Mouse (Mus musculus): ENCODE measurements around the gene Pgs1.

Pgs1 gene

DNA sequence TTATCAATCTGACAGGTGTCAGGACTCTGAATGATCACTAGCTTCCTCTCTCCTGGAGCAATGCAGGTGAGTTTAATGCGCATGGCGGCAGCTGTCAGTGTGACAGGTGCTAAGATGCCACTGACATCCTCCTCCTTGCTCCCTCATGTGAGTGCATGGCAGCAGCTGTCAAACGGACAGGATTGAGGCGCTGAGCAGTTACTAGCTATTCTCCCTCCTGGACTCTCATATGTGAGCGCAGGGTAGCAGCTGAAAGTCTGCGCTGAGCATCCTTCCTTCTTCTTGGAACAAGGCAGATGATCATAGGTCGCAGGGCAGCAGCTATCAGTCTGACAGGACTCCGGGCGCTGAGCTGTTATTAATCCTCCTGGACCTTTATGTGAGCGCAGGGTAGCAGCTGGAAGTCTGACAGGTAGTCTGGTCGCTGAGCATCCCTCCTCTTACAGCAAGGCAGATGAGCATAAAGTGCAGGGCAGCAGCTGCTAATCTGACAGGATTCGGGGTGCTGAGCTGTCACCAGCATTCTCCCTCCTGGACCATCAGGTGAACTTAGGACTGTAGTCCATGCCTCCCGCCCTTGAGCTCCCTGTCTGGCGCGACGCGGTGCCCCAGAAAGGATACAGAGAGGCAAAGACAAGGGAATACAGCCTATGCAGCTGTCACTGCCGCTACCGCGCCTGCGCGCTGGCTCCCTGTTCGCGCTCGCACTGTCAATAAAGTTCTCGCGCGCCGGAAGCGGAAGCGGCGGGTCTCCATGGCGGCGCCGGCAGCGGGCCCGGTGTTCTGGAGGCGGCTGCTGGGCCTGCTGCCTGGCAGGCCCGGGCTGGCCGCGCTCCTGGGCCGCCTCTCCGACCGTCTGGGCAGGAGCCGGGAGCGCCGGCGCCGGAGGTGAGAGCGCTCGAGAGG is at the start of gene Pgs1:
TSS of gene Pgs1 (plus strand) at position 167 of the 906 bp plus-strand sequence.
- no peak for DNase-seq (ENCODE audit: low read depth)

DNA sequence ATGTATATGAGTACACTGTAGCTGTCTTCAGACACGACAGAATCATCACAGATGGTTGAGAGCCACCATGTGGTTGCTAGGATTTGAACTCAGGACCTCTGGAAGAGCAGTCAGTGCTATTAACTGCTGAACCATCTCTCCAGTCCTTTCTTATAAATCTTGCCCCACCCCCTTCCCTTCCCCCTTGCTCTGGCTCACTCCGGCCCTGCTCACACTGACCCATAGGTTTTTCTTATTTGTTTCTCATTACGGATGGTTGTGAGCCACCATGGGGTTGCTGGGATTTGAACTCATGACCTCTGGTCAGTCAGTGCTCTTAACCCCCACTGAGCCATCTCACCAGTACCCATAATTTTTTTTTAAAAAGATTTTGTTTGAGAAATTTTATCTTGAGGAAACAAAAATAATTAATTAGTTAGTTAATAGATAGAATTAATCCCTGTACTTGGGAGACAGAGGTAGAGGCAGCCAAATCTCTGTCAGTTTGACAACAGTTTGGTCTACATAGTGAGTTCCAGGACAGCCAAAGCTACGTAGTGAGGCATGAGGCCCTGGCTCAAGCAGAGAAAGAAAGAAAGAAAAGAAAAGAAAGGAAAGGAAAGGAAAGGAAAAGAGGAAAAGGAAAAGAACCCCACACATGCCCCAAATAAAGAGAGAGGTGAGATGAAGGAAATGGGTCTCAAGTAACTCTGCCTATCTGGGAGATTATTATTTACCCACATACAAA is 46.9 kb upstream of the Pgs1 start:
- DNase-seq (ENCODE audit: low read depth): no peak

DNA sequence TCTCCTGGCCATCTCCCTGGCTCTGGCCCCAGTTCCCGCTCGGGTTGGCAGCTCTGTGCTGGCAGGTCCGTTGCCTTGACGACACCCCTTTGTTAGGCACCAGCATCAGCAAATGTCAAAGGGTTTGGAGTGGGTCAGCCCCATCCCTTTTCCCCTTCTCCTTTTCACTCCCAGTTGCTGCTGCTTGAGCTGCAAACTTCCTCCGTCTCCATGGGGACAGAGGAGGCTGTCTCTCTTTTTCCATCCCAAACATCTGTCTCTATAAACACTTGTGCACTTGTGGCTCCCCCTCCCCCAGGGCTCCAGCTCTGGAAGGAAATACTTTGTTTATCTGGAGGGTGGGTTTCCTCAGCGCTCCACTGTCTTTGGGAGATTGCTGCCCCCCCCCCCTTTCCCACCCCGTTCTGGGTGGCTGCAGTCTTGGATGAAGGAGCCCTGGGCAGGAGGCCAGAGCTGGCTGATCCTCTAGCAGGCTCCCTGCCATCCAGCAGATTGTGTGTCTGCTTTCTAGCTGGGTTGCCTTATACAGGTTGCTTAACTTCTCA is 46.3 kb upstream of the Pgs1 start:
- no peak for DNase-seq (ENCODE audit: low read depth)

DNA sequence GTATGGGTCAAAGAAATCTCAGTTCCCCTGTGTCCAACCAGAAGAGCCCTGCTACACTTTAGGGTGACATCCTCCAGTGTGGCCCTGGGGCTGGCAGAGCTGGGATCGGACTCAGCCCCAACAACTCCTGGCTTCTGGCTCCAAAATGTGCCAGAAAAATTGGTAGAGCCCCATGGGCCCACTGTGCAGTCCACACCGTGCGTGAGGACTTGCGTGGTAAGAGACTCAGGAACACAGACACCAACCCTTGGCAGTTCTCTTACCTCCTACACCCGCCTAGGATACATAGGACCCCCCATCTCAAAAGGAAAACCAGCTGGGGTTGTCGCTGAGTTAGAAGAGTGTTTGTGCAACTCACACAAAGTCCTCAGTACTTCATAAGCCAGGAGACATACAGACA is 45.2 kb upstream of the Pgs1 start:
- no peak for DNase-seq (ENCODE audit: low read depth)

DNA sequence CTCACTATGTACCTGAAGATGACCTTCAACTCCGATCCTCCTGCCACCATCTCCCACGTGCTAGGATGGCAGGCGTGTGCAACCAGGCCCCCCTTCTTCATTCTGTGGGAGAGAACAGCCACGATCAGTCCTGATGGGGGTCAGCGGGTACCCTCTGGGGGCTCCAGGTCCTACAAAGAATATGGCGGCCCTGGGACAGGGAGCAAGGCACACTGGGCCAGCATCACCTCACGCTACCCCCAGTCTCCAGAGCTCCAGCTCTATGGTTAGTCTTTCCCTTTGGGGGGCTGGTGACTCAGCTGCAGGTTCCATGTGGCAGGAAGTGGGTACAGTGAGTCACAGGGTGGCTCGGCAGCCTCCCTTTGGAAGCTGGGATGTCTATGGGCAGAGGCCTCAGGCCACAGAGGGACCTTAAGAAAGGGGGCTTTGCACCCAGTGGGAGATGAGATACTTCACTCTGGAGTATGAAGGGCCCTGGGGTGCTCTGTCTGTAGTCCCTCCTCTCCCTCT is 44.7 kb upstream of the Pgs1 start:
- no peak for DNase-seq (ENCODE audit: low read depth)

DNA sequence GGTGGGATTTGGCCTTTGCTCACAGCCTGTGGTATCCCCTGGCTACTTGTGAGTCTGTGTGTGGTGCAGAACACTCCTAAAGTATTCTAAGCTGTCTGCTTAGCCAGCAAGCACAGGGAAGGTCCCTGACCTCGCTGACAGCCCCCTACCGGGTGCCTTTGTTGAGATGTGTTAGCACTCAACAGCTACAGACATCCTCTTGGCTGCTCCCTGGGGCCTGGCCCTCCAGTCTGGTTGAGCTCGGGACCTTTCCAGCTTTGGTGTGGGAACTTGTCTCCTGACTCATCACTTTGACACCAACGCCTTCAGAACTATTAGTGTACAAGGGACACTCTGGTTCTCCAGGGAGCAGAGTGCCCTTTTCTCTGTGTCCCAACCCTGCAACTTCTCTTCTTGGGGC is 44.2 kb upstream of the Pgs1 start:
- DNase-seq (ENCODE audit: low read depth): no peak

DNA sequence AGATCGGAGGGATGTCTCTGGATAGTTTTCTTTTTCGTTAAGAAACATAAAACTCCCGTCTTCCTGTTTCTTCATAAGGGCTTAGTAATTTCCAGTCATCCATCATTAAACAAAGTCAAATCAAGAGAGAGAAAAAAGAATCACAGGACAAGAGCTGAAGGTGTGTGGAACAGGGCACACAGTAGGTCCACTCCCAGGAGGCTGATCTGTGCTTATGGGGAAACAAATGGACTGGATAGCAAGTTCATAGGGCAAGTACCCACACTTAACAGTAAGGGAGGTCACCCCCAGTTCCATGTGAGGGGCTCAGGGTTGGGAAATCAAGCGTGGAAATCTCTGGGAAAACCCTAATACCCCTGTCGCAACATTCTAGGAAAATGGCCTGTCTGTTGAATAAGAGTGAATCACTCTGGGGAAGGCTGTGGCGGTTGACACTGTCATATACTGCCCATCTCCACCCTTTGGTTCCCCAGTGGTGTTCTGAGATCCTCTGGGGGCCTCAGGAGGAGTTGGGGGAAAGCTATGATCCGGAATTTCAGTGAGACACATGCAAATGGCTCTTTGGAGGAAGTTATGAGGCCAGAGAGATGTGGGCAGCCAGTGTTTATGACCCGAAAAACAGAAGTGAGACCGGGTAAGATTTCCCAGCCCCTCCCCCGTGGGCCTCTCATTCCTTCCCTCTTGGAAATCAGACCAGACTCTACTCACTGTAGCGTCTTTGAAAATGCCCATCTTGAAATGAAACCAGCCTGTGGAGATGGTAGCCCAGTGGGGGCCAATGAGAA is 39.7 kb upstream of the Pgs1 start:
- no peak for DNase-seq (ENCODE audit: low read depth)

DNA sequence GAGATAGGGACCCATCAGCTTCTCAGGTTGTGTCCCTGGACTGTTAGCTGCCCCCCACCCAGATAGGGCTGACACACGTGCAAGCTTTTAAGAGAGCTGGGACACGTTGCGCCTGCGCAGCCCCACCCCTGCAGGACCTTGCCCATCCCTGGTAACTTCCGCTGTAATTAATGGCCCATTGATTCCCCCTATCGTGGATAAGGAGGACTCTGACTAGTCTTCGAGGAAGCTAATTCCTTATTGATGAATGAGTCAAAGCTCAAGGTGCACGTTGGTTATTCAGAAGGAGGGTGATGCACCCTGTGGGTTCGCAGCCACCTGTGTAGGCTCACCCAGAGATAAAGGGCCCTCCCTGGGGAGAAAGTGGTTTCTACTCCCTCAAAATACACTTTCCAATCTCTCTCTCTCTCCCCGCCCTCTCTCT is 39.1 kb upstream of the Pgs1 start:
- no peak for DNase-seq (ENCODE audit: low read depth)

DNA sequence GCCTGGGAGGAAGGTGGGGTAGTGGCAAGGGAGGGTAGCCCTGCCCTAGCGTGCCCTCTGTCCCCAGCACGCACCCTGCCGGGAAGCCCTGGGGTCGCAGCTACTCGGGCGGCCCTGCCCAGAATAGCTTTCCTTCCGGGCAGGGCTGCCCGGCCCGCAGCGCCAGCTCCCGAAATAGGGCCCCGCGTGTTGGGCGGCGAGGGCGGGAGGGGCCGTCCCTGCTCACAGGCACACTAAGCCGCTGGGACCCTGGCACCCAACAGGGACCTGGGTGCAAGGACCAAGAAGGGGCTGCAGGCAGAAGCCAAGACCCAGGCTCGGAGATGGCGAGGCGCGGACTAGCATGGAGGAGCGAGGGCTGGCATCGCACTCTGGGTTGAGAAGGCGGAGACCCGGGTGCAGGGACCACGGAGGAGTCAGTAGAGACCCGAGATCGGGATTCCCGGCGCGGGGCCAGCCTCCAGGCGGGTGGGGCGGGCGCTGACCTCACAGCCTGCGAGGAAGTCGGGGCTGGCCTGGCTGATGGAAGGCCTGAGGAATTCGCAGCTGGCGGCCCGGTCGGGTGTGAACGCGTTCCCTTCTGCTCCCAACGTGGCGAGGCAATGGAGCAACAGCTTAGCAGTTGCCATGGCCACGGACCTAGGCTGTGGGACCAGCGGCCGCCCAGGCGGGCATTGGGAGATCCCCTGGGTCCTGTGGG is 36.5 kb upstream of the Pgs1 start:
- no peak for DNase-seq (ENCODE audit: low read depth)

DNA sequence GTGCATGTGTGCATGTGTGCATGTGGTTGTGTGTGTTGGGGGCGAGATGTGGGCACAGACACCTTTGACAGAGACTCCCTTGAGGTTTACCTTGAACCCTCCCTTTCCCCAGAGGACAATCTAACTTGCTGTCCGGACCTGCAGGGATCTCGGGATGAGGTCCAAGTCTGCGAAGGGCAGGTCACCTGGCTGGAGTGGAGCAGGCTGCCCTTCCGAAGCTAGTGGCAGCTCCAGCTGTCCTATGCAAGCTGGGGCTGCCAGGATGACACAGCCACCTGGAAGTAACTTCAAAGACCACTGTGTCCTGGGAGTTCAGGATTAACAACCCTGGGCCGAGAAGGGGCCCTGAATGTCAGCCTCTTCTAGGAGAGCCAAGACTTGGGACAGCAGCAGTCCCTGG is 34.7 kb upstream of the Pgs1 start:
- no peak for DNase-seq (ENCODE audit: low read depth)

DNA sequence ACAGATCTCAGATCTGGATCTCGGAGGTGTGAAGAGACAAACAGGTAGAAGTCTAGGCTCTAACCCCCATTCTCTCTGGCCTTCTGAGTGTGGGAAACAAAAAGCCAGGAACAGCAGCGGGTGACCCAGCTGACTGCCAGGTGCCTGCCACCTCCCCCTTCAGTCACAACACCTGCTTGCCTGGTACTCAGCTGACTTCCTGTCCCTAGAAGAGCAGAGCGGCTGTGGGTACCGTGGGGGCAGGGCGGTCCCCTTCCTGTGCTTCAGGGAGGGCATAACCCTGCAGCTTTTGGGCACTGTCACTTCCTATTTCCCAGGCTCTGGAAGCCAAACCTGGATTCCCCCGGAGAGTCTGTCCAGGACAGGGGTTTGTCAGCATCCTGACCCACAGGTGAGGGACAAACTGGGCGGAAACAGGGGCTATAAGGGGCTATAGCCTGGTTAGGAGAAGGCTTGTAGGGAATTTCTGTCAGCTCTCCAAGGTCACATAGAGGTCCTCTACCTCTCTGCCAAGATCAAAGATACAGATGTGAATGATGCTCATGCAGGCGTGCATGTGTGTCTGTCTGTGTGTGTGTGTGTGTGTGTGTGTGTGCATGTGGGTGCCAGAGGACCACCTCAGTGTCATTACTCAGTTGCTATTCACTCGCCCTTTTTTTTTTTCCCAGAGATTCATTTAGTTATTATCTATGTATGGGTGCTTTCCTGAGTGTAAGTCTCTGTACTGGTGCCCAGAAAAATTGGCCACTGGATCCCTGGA is 33.7 kb upstream of the Pgs1 start:
- DNase-seq (ENCODE audit: low read depth): no peak

DNA sequence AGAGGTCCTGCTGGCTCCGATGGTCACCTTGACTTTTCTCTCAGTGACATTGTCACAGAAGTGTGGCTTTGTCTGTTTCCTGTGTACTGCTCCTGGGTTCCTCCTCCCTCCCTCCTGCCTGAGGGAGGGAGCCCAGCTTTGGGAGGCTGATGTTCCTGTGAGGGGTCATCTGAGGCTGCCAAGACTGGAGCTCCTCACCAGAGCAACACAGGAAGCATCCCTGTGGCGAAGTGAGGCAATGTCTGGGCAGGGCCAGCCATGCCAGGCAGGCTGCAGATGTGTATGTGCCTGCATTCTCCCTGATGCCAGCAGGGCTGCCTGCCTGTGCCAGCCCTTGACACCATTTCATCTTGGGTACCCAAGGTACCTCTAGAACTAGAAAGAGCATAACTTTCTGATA is 32.0 kb upstream of the Pgs1 start:
- no peak for DNase-seq (ENCODE audit: low read depth)

DNA sequence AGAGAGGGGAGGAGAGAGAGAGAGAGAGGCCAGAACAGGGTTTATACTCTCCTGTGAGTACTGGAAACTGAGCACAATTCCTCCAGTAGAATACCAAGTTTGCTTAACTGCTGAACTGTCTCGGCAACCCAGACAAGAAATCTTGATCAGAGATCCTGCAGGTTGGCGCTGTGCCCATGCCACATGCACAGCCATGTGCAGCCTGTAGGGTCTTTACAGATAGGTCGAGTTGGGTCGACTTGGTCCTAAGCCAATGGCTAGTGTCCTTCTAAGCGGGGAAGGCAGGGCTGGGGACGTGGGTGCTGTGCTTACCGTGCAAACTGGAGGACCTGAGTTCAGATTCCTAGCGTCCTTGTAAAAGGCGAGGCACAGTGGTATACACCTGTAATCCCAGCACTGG is 31.3 kb upstream of the Pgs1 start:
- no peak for DNase-seq (ENCODE audit: low read depth)

DNA sequence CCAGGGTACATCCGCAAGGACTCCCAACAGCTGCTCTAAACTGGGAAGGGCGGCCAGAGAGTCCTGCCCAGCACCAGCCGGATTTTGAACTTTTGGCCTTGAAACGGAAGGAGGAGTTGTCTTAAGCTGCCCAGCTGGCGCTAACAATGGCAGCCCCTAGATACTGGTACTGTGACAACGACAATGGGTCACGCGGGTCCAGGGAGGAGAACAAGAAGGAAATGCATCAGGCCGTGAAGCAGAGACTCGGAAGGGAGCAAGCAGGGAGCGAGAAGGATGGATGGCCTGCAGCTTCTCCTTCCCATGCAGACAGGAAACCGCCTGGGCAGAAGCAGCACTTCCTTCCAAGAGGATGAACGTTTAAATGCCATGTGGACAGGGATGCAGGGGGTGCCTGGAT is 30.5 kb upstream of the Pgs1 start:
- no peak for DNase-seq (ENCODE audit: low read depth)

DNA sequence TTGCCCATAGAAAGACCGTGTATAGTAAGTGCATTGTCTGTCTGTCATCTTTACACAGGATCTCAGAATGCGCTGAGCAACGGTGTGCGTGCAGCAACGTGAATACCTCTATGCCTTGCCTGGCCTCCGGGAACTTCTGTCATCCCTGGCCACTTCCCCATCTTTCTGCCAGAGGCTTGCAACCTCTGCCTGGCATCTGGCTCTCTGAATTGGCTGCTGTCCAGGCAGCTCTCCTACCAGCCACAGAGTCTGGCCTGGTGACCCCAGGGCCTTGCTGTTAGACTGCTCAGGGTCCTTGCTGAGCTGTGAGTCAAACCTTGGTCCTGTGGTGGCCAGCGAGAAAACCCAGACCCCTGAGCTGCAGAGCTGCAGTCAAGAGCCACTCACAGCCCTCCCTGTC is 27.9 kb upstream of the Pgs1 start:
- no peak for DNase-seq (ENCODE audit: low read depth)

DNA sequence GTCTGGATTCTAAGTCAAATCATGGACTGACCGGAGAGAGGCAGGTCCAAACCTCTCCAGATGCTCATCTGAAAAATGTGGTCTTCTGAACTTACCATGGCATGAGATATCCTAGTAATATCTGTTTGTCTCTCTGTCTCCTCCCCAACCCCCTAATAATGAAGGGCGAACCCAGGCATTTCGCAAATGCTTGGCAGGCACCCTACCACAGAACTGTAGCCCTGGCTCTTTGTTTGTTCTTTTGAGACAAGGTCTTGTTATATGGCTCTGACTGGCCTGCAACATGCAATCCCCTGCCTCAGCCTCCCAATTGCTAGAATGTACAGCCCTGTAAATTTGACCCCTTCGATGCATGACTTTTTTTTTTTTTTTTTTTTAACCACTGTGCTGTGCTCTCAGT is 26.9 kb upstream of the Pgs1 start:
- DNase-seq (ENCODE audit: low read depth): no peak

DNA sequence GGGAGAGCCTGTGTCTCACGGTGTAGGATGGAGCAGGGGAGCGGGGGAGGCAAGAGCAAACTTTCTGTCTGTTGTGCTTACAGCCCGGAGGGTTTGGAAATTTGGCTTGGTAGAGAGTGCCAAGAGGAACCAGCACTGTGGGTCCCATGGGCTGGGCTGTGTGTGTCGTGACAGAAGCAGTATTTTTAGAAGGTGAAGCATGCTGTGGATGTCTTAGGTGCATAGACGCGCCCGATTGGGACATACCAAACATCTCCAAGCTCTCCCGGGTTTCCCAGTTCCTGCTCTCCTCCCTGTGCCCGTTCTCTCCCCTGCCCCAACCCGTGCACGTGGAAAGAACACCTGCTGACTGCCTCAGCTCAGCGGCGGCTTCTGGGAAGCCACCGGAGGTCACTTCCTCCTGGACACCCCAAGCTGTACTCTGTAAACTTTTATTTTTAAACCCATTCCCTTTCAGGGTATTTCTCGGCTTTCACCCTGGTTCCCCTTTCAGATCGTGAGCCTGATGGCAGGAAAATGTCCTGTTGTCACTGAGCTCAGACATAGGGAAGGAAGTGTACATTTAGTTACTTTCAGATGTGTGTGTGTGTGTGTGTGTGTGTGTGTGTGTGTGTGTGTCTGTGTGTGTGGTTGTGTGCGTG is 26.2 kb upstream of the Pgs1 start:
- no peak for DNase-seq (ENCODE audit: low read depth)

DNA sequence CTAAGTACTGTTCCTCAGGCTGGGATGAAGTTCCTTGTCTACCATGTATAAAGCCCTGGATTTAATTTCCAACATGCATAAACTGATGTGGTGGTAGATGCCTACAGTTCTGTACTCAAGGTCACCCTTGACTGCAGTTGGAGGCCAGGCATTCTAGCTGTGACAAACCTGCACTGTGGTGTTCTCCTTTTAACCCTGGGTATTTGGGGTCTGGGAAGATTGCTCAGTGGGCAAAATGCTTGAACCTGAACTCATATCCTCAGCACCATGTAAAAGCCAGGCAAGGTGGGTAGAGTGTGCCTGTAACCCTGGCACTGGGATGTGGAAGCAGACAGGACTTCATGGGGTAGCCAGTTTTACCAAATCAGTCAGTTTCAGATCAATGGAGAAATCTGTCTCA is 25.5 kb upstream of the Pgs1 start:
- DNase-seq (ENCODE audit: low read depth): no peak

DNA sequence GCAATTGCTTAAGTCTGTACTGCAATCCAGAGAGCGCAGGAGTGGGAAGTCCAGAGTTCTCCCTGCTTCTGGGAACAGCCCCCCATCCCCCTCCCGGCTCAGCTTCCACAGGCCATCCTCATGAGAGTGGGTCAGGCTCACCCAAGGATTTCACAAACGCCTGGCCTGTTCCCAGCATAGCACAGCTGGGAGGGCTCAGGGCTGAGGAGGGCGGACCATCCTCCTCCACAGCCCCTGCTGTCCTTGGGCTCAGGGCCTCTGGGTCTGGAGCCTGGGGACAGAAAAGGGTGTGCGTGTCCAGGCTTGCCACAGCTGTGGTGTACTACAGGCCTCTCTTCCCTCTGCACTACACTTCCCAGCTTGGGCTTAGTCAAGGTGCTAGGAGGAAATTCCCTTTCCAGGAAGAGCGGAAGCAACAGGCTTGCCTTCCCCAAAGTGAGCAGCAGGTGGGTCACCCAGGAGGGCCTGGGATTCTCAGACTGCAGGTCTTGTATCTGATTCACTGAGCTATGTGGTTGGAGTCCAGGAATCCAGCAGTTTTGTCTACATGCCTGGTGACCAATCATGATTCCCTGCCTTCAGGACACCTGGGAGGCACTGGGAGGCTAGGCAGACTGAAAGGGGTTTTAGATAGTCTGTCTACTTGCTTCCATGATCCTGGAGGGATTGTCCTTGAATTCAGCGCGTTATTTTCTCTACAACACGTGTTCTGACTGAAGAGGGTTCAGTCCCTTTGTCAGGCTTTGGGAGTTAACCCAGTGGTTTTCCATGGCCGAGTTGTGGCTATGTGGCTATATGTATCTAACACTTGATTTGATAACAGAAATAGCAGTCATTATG is 23.6 kb upstream of the Pgs1 start:
- no peak for DNase-seq (ENCODE audit: low read depth)

Measured in c-Kit-positive CD71-positive TER-119-negative erythroid progenitor cells, embryonic 14.5 days (primary cell).